Mouse (Mus musculus) midbrain, embryonic 11.5 days (tissue): ENCODE results near the gene Mdk. TPM values are rescaled to one million over a fixed set of nuclear protein-coding genes. Genes with fewer than 3 reads are reported as not detected.

Experiments used
- ATAC-seq: fragments of 200-750 bp; cut with Nextera tagmentation; 2 replicates; pipeline ENCODE4 v1.8.0; 2017; ENCODE audit warnings: moderate TSS enrichment, moderate library complexity; ENCODE audit not compliant: low FRiP score
- DNase-seq: peaks from one replicate; pipeline ENCODE4 v3.0.0; 2015; ENCODE audit warnings: low spot score; ENCODE audit errors: missing footprints
- H3K27ac ChIP-seq: fragments of 300-500 bp; sonication (generic); 2 replicates; pipeline ENCODE4 v1.5.1; 2014; ENCODE audit warnings: low read depth, low read length
- H3K27me3 ChIP-seq: fragments of 300-500 bp; sonication (generic); 2 replicates; pipeline ENCODE4 v1.6.1; 2014; ENCODE audit warnings: mild to moderate bottlenecking, low read length, moderate library complexity, mixed read lengths; ENCODE audit not compliant: control insufficient read depth, insufficient read depth
- H3K36me3 ChIP-seq: fragments of 300-500 bp; sonication (generic); 2 replicates; pipeline ENCODE4 v1.6.1; 2014; ENCODE audit warnings: mild to moderate bottlenecking, low read length, moderate library complexity, mixed read lengths; ENCODE audit not compliant: control insufficient read depth, insufficient read depth
- H3K4me1 ChIP-seq: fragments of 300-500 bp; sonication (generic); 2 replicates; pipeline ENCODE4 v1.6.1; 2014; ENCODE audit warnings: low read length; ENCODE audit not compliant: control insufficient read depth, insufficient read depth
- H3K4me2 ChIP-seq: fragments of 300-500 bp; sonication (generic); 2 replicates; pipeline ENCODE4 v1.6.1; 2014; ENCODE audit warnings: mild to moderate bottlenecking, moderate library complexity
- H3K4me3 ChIP-seq: fragments of 300-500 bp; sonication (generic); 2 replicates; pipeline ENCODE4 v1.5.1; 2014; ENCODE audit warnings: low read depth, low read length
- H3K9ac ChIP-seq: fragments of 300-500 bp; sonication (generic); 2 replicates; pipeline ENCODE4 v1.6.1; 2014; ENCODE audit warnings: low read length
- H3K9me3 ChIP-seq: fragments of 300-500 bp; sonication (generic); 2 replicates; pipeline ENCODE4 v1.6.1; 2016; ENCODE audit warnings: low read length; ENCODE audit not compliant: control insufficient read depth
- WGBS: fragments of 180-500 bp; shearing (Covaris S2); extraction: QIAGEN DNeasy Blood & Tissue Kit; methylation state at CpG from one replicate; pipeline ENCODE4 v1.1.7; 2014; 5-methylcytosine and 5-hydroxymethylcytosine counted together
- polyA plus RNA-seq: library from polyadenylated mRNA; unstranded; fragments of >200 nt; fragmentation: Nextera tagmentation; extraction: Ambion mirVana; gene quantifications from 2 replicates; pipeline ENCODE4 v1.2.1, GENCODE M21; 2014

Gene Mdk
- polyA plus RNA-seq, 1 experiment from 2014 or later, result 968 TPM

DNA sequence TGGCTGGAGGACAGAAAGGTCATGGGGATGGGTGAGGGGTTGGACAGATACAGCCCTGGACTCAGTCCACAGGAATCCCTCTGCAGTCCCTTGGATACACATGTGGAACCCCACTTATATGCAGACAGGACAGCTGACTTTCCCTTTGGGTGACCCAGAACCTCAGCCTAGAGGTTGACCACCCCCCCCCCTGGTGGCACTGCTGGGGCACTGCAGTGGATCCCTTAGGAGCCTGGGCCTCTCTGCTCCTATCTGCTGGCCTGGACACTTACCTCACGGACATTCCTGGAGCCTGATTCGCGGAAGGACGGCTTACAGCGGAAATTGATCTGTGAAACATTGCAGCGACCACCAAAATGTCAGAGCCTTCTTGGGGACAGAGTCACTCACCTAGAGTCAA lies 10.3 kb upstream of the Mdk start:
- H3K9me3 ChIP-seq, result no peaks in the 10 kb centered on the region

GRCm38 (mm10) chr2:91939303-91939935 lies 7.3 kb upstream of the Mdk start:
- no peaks in the 10 kb centered on the region for H3K9me3 ChIP-seq
- WGBS, result 82% methylated on average over 15 of the region's 15 CpGs
- H3K4me2 ChIP-seq, result no peak overlapping the region
- no peak for ATAC-seq
- peaks cover 2% of the 10 kb centered on the region; the same call in 1 of the 2 replicates for H3K4me1 ChIP-seq
- peaks cover 11% of the 10 kb centered on the region for H3K36me3 ChIP-seq
- peak; percentile 54 for DNase-seq
- no peak overlapping the region for H3K9ac ChIP-seq
- no peaks in the 10 kb centered on the region for H3K27me3 ChIP-seq
- no peak overlapping the region for H3K27ac ChIP-seq
- no peak overlapping the region for H3K4me3 ChIP-seq

More for the DNA sequence above, 10.3 kb upstream of the Mdk start:
- H3K4me2 ChIP-seq, result no peak overlapping the region
- DNase-seq (no peak), ATAC-seq (no peak)
- no peak overlapping the region for H3K4me3 ChIP-seq
- H3K27ac ChIP-seq, result no peak overlapping the region
- no peak overlapping the region for H3K9ac ChIP-seq
- peaks cover 5% of the 10 kb centered on the region for H3K4me1 ChIP-seq
- H3K27me3 ChIP-seq, result no peaks in the 10 kb centered on the region
- WGBS, result 74% methylated on average over 6 of the region's 6 CpGs
- H3K36me3 ChIP-seq, result peaks cover 7% of the 10 kb centered on the region

GRCm38 (mm10) chr2:91936154-91936553 lies 4.1 kb upstream of the Mdk start:
- ATAC-seq (no peak), DNase-seq (no peak)
- Histone ChIP-seq H3K9ac (no peak overlapping the region), H3K4me1 (peaks cover 23% of the 10 kb centered on the region), H3K27me3 (no peaks in the 10 kb centered on the region), H3K4me3 (no peak overlapping the region), H3K9me3 (no peaks in the 10 kb centered on the region), H3K36me3 (peaks cover 11% of the 10 kb centered on the region), H3K27ac (no peak overlapping the region), H3K4me2 (no peak overlapping the region)
- 86% methylated on average over 7 of the region's 7 CpGs for WGBS

DNA sequence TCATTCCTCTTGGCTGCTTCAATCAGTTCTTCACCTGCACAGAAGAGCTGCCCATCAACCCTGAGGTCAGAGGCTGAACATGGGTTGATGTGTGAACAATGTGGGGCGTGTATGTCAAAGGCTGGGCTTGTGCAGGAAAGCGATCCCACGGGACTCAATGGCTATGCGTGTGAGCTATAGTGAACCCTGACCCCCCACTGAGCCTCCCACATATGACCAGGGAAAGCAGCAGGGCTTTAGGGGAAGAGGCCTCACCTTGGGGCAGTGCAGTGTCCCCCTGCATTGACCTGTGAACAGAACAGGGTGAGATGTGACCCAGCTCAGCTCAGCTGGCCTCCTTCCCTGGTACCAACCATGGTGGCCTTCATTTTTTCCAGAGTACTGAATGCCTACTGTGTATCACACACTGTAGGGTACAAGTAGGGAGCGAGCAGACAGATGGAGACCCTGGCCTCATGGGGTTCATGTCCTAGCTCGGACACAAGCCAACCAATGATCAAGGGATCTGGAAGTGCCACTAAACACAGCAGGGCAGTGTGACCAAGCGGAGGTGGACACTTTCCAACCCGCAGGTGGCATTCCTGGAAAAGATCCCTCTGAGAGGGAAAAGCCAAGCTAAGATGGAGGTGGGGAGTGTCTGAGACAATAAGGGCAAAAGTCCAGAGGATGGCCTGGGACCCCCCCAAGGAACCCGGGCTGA lies 2.9 kb upstream of the Mdk start:
- Histone ChIP-seq H3K4me3 (no peak overlapping the region), H3K36me3 (peaks cover 11% of the 10 kb centered on the region), H3K27me3 (no peaks in the 10 kb centered on the region), H3K4me1 (peaks cover 27% of the 10 kb centered on the region), H3K9me3 (no peaks in the 10 kb centered on the region), H3K9ac (no peak overlapping the region), H3K4me2 (no peak overlapping the region), H3K27ac (no peak overlapping the region)
- 88% methylated on average over 9 of the region's 9 CpGs for WGBS
- no peak for ATAC-seq
- DNase-seq, result no peak

- Histone ChIP-seq H3K4me2 (no peak overlapping the region), H3K9ac (no peak overlapping the region), H3K27me3 (no peaks in the 10 kb centered on the region), H3K9me3 (no peaks in the 10 kb centered on the region), H3K4me1 (peaks cover 31% of the 10 kb centered on the region), H3K4me3 (no peak overlapping the region), H3K27ac (no peak overlapping the region; the same call in 1 of the 2 replicates), H3K36me3 (peaks cover 9% of the 10 kb centered on the region)
- WGBS, result 67% methylated on average over 8 of the region's 8 CpGs
- no peak for ATAC-seq
- no peak for DNase-seq
Observed at GRCm38 (mm10) chr2:91934016-91934415, 1.9 kb upstream of the Mdk start.

GRCm38 (mm10) chr2:91933471-91933870 lies 1.4 kb upstream of the Mdk start:
- Histone ChIP-seq H3K9ac (peak overlapping the region; percentile 99), H3K36me3 (peaks cover 6% of the 10 kb centered on the region; the same call in 1 of the 2 replicates), H3K9me3 (no peaks in the 10 kb centered on the region), H3K4me1 (peaks cover 31% of the 10 kb centered on the region), H3K27ac (peak overlapping the region; percentile 51; the same call in 1 of the 2 replicates), H3K4me2 (peak overlapping the region; percentile 94; the same call in 1 of the 2 replicates), H3K27me3 (no peaks in the 10 kb centered on the region), H3K4me3 (no peak overlapping the region)
- WGBS, result 26% methylated on average over 9 of the region's 9 CpGs
- no peak for ATAC-seq
- DNase-seq, result no peak

GRCm38 (mm10) chr2:91932737-91933350 lies 747 bp upstream of the Mdk start:
- Histone ChIP-seq H3K27ac (peak overlapping the region; percentile 98), H3K4me2 (peak overlapping the region; percentile 94), H3K4me1 (peaks cover 34% of the 10 kb centered on the region), H3K36me3 (peaks cover 6% of the 10 kb centered on the region; the same call in 1 of the 2 replicates), H3K9ac (peak overlapping the region; percentile 99), H3K27me3 (no peaks in the 10 kb centered on the region), H3K4me3 (no peak overlapping the region), H3K9me3 (no peaks in the 10 kb centered on the region)
- DNase-seq (peak; percentile 85), ATAC-seq (no peak)
- 13% methylated on average over 6 of the region's 6 CpGs for WGBS

DNA sequence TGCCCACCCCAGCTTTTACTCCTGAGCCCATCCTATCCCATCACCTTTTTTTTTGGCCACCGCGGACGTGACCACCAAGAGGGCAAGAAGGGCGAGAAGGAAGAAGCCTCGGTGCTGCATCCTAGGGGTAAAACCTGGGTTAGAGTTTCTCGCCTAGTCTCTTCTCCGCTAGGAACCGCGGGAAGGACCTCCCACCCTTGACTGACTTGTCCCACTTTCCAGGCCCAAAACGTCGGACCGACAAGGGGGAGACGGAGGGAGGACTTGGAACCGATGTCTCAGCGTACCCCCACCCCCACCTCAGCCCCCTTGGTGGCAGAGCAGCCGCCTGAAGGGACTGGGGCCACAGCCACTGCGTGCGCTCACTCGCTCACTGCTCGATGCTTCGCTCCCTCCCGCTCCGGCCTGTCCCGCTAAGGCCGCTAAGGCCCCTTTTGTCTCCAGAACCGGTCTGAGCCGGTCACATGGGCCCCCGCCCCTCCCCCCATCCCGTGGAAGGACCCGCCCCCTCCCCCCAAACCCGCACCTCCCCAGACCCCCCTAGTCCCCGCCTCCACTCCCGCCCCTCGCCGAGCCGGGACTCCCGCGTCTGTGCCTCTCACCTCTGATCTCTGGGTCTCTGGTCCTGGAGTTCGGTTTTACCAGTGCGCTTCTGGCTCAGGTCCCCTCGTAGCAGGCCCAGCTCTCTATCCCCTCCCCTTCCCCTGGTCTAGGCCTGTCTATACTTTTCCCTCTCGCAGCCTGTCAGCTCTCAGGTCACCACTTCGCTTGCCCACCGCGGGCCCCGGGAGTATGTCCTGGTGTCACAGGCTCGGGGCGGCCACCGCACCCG lies 553 bp downstream of the Mdk start:
- peaks cover 34% of the 10 kb centered on the region for H3K4me1 ChIP-seq
- peak; percentile 86 for ATAC-seq
- H3K4me2 ChIP-seq, result peak overlapping the region; percentile 94
- peak overlapping the region; percentile 98 for H3K27ac ChIP-seq
- peak; percentile 99 for DNase-seq
- H3K36me3 ChIP-seq, result no peaks in the 10 kb centered on the region
- 1% methylated on average over 48 of the region's 50 CpGs for WGBS
- peak overlapping the region; percentile 84 for H3K4me3 ChIP-seq
- H3K9ac ChIP-seq, result peak overlapping the region; percentile 99
- H3K9me3 ChIP-seq, result no peaks in the 10 kb centered on the region
- H3K27me3 ChIP-seq, result no peaks in the 10 kb centered on the region
